Mouse (Mus musculus): ENCODE results near the gene Prkcd.

DNA sequence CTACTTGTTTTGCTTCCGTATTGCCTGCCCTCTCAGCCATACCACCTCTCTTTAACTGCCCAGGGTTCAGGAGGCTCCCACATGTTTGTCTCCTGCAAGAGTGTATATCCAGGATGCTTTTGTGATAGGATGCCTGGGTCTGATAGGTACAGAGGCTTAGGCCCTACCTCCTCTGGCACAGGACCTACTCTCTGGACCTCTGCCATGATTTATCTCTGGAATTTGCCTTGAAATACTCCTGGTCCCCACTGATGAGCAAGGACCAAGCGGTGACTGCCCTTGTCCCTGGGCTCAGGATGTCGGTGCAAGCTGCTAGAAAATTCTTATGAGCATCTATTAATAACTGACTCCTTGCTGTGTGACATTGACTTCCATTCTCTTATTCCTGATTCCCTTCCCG is 12.0 kb upstream of the Prkcd start:
- no peak for TF ChIP-seq CTCF (IDR thresholded peaks at IDR 0.05; ENCODE audit: low read depth, low read length)
- TF ChIP-seq POLR2A (IDR thresholded peaks at IDR 0.05; ENCODE audit: insufficient read depth, low read length): no peak
